Mouse (Mus musculus): ENCODE measurements around the gene Tgif1.

GRCm38 (mm10) chr17:70871676-70872075 is 18.3 kb upstream of the Tgif1 start:
- TF ChIP-seq CHD2 (IDR thresholded peaks at IDR 0.05; ENCODE audit: low read depth, low read length) (no peak), ZC3H11A (IDR thresholded peaks at IDR 0.05; ENCODE audit: borderline replicate concordance, low read depth, low read length) (no peak), HCFC1 (IDR thresholded peaks at IDR 0.05; ENCODE audit: borderline replicate concordance, insufficient read depth, low read length) (no peak)
